Mouse (Mus musculus) left cerebral cortex, postnatal 4 days (tissue): Measurements from ENCODE around the gene Plekhg1. TPM values are rescaled to one million over a fixed set of nuclear protein-coding genes. Genes with fewer than 3 reads are reported as not detected.

Experiments used
- DNase-seq: peaks from one replicate; pipeline ENCODE4 v3.0.0-alpha.2; 2022
- intact Hi-C: fragments of 180-260 bp; cut with DNase I; formaldehyde crosslinking; loops from one replicate; pipeline ENCODE4 v1.15.1; 2025
- total RNA-seq, 2 experiments: library from RNA; stranded (reverse); gene quantifications; 2 replicates each; pipeline ENCODE4 v1.2.3; 2021

The Plekhg1 gene
- total RNA-seq, 2 experiments from 2014 or later = 13.2 to 16.0 TPM

DNA sequence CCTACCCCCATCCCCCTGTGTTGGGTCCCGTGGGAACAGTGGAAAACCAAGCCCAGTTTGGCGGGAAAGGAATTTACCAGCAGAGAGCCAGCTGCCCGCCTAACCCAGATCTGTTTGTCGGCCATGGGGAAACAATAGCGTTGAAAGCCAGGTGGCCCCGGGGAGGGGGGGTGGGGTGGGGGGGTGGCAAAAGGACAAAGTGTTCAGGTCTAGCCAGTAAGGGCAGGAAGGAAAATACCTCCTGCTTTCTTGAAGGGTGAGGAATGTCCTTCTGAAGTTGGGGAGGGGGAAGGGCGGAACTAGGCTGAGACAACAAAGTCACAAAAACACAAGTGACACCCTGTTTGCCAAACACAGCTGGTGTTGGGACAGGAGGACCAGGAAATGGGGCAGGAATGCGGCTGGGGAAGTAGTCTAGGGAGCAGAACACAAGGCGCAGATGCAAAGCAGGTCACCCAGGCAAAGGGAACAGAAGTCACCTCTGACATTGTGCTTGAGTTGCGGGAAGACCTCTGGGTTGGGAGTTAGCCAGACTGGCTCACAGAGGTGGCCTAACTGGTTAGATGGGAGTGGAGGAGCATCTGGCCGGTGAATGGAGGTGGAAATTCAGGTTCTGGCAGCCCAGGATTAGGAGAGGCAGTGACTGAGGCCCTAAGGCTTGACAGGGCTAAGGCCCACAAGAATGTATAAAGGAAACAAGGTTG, 201.0 kb downstream of the Plekhg1 start:
- intact Hi-C loops = loop anchor here (10.0 kb wide), 2 partner anchors 196 to 606 kb away; partner anchors contain the start of gene Plekhg1
- DNase-seq = no peak

DNA sequence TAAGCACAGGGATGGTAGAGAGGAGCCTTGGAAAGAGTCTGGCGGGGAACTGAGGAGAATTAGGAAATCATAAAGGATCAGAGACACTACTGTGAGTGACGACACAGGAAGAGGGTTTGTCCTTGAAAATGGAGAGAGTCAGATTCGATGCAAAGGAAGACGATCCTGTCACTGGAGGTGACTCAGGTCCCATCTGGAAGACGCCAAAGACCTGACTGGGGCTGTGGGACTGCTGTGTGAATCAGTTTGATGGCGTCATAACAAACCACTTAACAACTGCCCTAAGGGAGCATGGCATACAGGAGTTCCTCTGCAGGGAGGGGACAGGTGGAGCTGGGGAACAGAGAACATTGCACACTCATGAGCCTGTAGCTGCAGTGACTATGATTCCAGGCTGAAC, 202.1 kb downstream of the Plekhg1 start:
- intact Hi-C loops = loop anchor here (10.0 kb wide), 2 partner anchors 197 to 607 kb away; partner anchors contain the start of gene Plekhg1
- no peak for DNase-seq

DNA sequence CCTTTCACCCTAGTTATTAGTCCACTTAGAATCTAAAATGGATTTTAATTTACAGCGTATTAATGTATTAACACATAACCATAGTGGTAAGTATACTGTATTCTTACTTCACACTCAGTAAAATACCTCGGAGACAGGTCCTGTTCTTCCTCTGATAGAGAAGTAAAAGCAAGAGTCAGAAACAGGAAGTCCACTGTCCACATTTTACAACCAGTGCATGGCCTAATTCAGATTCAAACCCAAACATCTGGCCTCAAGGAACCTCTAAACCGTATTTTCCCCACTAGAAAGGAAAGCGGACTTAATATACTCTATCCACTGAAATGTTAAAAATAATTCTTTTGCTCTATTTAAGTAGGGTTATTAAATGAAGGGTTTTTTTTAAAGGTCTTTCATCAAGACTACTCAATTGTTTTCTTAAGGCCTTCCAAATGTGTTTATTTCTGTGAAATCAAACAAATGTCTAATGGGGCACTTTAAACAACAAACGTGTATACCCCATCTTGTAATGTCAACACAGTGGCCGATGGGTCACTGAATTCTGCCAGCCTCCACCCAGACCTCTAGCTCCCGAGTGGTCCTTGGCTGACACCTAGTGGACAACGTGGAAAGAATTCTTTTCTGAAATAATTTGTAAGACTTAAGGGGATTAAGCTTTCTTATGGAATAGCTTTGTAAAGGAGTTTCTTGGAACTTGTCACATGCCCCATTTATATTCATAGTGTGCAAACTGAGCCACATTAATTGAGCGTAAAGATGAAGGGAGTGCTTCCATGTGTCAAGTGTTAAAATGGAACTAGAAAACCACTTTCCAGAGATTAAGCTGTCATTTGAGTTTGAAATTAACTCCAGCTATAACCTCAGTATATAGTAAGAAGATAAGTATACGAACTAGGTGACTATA, 203.6 kb downstream of the Plekhg1 start:
- peak; percentile 74 for DNase-seq
- intact Hi-C loops = loop anchor here (2.0 to 10.0 kb wide), 3 partner anchors 199 to 609 kb away; partner anchors contain the start of gene Plekhg1

DNA sequence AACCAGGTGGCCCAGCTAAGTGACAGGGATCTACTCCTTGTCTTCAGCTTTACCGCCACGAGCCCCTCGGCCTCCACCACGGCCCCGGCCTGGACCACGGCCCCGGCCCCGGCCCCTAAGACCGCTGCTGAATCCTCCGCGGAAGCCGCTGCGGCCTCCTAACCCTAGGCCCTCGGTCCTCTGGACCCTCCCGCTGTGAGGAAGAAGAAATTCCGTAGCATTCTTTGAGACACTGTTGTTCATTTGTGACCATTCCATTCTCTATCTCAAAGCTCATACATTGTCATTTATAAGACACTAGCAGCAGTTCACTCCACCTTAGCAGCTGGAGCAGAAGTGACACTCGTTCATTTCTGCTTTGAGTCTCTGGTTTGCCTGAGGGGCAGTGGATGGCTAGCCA, 206.7 kb downstream of the Plekhg1 start:
- intact Hi-C loops = loop anchor here (10.0 kb wide), 2 partner anchors 202 to 612 kb away; partner anchors contain the start of gene Plekhg1
- DNase-seq = no peak

DNA sequence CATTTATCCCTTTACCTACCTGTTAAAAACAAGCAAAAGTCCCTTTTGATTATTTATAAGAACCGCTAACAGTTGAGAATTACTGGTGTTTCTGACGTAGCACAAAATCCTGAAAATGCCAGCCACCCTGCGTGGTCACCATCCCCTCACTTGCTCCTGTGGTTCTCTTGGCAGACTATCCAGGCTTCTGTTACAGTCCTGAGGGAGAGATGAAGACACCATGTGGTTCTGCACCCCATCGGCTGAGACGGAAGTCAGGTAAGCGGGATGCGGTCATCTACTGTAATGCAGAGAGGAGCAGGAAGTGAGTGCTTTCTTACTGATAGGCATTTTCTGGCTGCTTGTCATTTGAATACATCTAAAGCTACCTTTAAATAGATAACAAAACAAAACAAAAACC, 207.2 kb downstream of the Plekhg1 start:
- DNase-seq = no peak
- intact Hi-C loops = loop anchor here (10.0 kb wide), 2 partner anchors 203 to 613 kb away; partner anchors contain the start of gene Plekhg1

DNA sequence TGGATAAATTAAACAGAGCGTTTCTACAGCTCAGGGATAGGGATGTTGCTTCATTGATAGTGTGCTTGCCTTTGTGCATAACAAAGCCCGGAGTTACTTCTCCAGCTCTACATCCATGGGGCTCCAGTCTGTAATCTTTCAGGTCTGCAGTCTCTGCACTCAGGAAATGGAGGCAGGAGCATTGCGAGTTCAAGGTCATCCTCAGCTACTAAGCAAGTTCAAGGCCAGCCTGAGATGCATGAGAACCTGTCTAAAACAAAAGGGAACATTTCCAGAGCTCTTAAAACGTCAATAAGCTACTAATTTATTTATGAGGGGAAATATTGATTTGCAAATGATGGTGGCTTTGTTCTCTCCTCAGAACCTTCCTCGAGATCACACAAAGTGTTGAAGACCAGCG, 209.1 kb downstream of the Plekhg1 start:
- no peak for DNase-seq
- intact Hi-C loops = loop anchor here (10.0 kb wide), 2 partner anchors 205 to 615 kb away; partner anchors contain the start of gene Plekhg1

DNA sequence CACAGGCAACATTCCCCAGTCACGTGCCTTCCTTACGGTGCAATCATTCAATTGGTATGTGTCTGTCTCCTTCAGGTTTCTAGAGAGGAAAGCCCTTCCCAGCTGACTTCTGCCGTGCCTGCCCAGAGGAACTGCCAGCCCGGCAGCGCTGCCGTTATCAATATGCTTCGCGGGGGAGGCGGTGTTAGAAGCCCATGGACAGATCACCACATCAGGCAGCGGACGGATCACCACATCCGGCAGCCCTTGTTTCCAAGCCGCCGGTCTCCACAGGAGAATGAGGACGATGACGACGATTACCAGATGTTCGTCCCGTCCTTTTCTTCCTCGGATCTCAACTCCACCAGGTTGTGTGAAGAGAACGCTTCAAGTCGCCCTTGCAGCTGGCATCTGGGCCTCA, 216.3 kb downstream of the Plekhg1 start:
- no peak for DNase-seq
- intact Hi-C loops = no loop called here

DNA sequence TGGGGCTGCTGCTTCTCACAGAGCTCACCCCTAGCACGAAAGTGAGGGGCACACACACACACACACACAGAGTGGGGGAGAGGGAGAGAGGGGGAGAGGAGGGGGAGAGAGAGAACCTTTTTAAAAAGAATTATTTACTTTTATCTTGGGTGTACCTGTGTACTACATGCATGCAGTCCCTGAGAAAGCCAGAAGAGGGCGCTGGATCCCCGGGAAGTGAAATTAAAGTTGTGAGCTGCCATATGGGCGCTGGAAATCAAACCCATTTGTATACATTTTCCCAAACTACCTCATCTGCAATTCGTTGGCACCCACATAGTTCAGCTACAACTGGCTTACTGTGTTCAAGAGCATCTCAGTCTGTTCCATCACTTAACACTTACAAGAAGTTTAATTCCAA, 218.4 kb downstream of the Plekhg1 start:
- intact Hi-C loops = no loop called here
- no peak for DNase-seq

DNA sequence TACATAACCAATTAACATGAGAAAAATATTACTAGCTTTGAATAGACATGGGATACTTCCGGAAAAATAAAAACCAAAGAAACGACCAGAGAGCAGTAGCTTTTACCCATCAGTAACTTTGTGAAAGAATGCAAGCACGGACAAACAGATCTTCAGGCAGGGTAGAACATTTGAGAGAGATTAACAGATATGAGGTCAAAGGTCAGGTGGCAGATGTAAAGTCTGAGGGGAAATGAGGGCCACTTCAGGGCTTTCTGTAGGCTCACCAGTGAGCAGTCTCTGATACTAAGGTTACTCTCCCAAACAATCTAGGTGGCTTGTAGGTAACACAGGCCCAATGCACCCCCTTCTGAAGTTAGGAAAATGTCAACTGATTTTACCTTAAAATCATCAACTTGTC, 228.9 kb downstream of the Plekhg1 start:
- DNase-seq = no peak
- intact Hi-C loops = no loop called here

DNA sequence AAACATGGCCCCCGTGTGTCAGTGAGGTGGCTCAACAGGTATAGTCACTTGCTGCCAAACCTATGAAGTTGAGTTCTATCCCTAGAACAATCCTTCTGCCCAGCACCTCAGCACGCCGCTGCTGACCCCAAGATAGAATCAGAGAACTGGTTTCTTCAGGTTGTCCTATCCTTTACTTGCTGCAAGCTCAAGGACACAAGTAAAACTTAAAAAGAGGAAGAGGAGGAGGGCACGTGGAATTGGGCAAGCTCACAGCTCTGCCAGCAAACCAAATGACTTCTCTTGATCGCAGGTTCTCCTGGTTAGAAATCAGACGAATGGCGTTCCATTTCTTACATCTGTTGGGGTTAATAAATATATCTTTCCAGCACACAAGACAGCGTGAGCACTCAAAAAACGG, 232.1 kb downstream of the Plekhg1 start:
- intact Hi-C loops = no loop called here
- no peak for DNase-seq

DNA sequence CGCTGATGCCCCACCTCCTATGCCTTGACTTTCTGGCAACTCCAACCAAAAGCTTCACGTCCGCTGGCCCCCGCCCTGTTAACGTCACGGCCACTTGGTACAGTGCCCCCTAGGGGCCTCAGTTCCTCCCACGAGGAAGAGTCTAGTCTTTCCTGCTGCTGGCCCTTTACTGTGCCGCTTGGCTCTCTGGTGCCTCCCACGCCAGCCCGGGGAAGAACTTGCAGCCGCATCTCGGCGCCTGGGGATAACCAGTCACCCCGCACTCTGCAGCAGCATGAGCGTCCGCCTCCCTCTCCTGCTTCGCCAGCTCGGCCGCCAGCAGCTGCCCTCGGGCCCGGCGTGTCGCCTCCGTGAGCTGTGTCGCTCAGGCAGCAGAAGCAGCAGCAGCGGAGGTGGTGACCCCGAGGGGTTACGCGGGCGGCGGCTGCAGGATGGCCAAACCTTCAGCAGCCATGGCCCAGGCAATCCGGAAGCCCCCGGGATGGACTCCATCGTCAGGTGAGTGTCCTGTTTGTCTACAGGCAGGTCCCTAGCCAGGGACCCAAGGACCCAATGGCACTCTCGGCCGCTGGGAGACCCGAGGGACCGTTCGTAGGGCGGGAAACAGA, 232.9 kb downstream of the Plekhg1 start, which contains the start of gene Mthfd1l:
Mthfd1l (plus strand) TSS at position 138 of the 608 bp plus-strand sequence.
- DNase-seq = peak; percentile 89
- intact Hi-C loops = no loop called here

DNA sequence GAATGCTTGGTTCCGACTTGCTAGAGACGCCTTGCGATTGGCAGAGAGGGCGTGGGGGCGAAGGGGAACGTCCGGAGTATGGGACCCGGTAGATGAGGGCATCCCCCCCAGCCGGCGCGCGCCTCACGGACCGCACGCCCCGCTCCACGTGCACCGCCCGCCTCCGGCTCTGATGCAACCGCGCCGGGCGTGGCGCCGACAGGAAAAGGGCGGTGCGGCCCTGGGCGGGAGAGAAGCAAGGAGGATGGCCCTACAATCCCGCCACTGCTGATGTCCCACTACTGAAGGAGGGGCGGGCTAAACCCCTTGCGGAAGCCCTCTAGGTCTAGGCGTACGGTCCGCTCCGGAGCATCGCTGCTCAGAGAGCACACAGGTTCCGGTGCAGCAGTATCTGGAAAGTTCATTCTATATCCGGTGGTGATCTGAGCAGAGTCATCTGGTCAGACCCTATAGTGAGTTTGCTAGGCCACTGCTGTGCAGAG, 233.5 kb downstream of the Plekhg1 start:
- DNase-seq = peak; percentile 89
- intact Hi-C loops = no loop called here

DNA sequence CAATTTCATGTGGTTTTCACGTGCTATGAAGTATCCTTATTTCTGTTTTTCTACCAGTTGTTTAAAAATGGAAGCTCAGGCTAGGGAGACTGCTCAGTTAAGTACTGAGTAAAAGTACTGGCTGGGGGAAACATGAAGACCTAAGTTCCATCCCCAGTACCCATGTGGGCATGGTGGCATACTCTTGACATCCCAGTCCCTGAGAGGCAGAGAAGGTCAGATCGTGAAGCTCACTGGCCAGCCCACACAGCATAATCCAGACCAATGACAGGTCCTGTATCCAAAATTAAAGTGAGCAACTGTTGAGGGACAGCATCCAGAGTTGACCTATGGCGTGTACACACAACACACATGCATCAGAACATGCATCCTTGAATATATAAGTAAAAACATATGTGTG, 234.2 kb downstream of the Plekhg1 start:
- intact Hi-C loops = no loop called here
- no peak for DNase-seq

DNA sequence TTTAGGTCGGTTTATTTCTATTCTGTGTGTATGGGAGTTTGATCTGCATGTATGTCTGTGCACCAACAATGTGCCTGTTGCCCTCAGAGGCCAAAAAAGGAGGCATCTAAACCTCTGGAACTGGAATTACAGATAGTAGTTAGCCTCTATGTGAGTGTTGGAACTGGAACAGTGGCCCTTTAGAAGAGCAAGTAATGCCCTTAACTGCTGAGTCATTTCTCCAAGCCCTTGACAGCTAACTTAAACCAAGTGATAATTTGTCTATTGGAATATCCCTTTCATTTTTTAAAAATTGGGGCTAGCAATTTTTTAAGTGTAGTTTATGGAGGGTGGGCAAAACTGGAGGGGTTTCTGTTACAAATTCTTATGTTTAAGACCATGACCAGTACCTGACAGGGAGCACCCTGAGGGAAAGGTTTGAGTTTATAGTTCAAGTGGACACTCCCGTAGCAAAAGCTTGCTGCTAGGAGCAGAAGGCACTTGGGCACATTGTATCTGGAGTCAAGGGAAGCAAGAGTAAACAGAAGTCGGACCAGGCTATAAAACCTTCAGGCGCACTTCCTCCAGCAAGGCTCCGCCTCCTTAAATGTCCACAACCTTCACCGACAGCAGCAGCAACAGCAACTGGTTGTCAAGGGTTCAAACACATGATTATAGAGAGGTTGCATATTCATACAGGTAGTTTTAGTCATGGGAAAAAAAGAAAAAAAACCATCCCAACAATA, 235.9 kb downstream of the Plekhg1 start:
- intact Hi-C loops = no loop called here
- DNase-seq = no peak

DNA sequence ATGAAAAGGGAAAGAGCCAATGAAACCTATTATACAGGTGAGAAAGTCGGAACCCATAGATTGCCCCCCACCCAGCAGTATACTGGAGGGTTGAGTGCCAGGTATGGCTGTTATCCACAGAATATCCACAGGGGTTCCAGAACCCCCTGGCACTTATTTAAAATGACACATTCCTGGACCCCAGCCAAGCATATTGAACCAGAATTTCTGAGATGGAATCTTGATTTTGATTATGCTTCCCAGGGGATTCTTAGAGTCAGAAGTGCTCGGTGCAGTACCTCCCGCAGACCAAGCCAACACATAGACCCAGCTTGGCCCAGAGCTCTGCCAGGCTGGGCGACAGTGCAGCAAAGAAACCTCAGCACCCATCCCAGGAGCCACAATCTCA, 236.5 kb downstream of the Plekhg1 start:
- DNase-seq = no peak
- intact Hi-C loops = no loop called here

DNA sequence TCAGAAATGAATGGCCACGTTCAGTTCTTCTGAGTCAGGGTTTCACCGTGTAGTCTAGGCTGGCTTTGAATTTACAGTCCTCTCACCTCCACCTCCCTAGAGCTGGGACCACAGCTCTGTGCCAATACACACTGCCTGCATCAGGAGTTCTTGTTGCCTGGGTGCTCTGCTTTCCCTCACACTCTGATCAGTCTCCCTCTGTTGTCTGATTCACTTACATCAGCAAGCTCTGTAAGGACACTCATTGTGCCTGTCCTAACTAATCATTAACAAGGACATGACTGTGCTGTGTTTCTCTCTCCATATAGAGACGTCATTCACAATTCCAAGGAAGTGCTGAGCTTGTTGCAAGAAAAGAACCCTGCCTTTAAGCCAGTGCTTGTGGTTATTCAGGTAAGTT, 238.2 kb downstream of the Plekhg1 start:
- DNase-seq = no peak

DNA sequence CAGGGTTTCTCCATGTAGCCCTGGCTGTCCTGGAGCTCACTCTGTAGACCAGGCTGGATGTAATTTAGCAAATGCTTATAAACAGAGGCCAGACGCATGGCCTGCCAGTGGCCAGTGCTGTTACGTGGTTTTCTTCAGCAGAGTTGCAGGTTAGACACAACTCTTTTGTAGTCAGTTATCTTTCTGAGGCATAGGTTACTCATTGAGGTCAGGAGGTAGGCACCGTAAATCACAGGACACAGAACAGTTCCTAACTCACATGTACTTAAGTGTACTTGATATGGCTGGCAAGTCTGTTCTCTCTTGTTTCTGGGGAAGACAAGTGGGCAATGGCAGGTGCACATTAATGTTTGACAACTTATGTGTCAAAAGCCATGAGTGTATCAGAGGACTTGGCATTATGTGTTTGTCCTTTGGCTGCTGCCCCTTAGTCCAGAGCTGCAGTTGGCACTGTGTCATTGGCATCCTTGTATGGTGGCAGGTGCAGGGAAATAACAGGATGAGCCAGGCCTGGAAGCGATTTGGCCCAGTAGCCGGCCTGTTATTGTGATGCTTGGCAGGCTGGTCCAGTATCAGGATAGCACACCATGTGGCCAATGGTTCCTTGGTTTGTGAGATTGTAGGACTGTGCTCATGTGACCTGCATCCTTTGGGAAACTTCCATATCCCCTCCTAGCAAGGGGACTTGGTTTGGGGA, 238.8 kb downstream of the Plekhg1 start:
- intact Hi-C loops = no loop called here
- peak; percentile 93 for DNase-seq

More for the DNA sequence above, 238.2 kb downstream of the Plekhg1 start:
- intact Hi-C loops = no loop called here

DNA sequence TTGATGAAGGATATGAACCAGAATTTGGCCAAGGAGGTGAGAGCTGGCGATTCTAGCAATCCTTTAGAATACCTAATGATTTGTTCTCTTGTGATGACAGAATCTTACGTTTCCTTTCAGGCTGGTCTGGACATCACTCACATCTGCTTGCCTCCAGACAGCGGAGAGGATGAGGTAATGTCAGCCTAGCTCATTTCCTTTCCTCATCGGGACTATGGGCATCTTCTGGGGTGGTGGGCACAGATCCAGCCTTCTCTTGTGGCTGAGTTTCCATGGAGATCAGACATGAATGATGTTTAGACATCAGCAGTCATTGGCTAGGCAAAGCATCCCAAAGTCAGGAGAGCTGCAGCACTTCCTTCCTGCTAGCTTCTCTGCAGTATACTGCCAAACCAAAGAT, 240.1 kb downstream of the Plekhg1 start:
- intact Hi-C loops = no loop called here
- peak; percentile 20 for DNase-seq

DNA sequence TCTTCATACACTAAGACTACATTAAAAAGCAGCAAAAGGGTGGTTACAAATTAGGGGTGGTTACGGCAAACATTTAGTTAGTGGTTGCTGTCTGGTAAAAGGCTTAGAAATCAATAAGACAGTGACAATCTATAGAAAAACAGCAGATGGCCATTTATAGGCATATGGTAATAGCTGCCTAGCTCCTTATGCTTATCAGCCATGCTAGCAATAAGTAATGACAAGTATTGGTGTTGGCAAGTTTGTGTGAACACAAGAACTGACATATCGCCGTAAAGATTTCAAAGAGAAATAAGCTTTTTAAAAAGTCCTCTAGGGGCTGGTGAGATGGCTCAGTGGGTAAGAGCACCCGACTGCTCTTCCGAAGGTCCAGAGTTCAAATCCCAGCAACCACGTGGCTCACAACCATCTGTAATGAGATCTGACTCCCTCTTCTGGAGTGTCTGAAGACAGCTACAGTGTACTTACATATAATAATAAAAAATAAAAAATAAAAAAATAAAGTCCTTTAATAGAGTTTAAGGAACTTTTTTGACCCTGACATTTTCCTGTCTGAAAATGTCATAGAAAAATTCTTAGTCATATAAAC, 250.2 kb downstream of the Plekhg1 start:
- intact Hi-C loops = no loop called here
- DNase-seq = no peak
